Mouse (Mus musculus): ENCODE measurements at regions not wholly inside any gene's neighbourhood (a gene's known extent, or its start where the extent isn't known, plus 50 kb on each side); places are given as distances from the start of the nearest gene placed in this dataset.

GRCm38 (mm10) chr13:60237091-60237490 lies 59.9 kb upstream of the Gas1 start:
- CTCF ChIA-PET: no interaction called here

GRCm38 (mm10) chr13:60242447-60243109 lies 65.4 kb upstream of the Gas1 start:
- CTCF ChIA-PET: no interaction called here

- CTCF ChIA-PET: no interaction called here
These were observed 65.9 kb upstream of the Gas1 start for GRCm38 (mm10) chr13:60243110-60243481.

- CTCF ChIA-PET: no interaction called here
These were observed 78.0 kb upstream of the Gas1 start for GRCm38 (mm10) chr13:60255162-60255561.

DNA sequence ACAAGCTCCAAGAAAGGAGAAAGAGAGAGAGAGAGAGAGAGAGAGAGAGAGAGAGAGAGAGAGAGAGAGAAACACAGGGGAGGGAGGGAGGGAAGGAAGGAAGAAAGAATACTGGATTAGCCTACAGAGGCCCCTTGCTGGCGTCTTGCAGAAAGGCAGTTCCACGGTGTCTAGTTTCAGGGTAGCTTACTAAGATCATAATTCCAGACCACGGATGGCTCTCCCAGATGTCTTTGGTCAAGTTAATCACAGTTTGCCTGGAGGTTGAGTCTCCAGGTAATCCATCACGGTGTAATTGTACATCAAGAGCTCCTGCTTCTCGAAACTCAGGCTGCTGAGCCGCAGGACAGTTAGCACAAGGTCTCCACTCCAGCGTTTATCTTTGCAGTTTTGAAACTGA lies 78.5 kb upstream of the Gas1 start:
- CTCF ChIA-PET: no interaction called here

DNA sequence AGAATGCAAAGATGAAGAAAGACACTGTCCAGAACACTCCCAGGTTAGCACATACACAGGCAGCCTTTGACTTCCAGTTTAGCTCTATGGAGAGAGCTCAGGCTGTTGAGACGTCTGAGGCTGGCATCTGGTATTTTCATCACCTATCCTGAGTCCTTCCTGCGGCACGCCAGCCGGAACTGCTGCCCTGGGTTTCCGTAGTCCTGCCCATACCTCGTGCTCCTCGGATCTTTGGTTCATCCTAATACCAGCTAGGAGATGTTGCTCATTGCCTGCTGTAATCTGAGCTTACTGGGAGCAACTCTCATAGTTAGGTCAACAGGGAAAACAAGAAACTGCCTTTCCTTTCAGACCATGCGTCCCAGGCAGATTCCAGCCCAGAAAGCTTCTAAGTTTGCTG lies 79.8 kb upstream of the Gas1 start:
- CTCF ChIA-PET: no interaction called here

DNA sequence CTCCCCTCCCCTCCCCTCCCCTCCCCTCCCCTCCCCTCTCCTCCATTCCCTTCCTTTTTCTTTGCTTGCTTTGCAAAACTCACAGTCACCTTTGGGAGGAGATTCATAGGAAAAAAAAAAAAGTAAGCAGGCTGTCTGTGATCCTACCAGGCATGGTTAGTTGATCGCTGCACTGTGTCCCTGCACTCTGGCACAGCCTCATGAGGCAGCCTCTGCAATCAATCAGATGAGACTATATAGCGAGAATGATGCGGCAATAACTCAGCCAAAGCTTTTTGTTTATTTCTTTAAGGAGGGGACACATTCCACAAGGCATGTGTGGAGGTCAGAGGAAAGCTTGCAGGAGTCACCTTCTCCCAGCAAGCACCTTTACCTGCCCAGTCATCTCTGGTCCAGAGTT lies 80.7 kb upstream of the Gas1 start:
- CTCF ChIA-PET: no interaction called here

DNA sequence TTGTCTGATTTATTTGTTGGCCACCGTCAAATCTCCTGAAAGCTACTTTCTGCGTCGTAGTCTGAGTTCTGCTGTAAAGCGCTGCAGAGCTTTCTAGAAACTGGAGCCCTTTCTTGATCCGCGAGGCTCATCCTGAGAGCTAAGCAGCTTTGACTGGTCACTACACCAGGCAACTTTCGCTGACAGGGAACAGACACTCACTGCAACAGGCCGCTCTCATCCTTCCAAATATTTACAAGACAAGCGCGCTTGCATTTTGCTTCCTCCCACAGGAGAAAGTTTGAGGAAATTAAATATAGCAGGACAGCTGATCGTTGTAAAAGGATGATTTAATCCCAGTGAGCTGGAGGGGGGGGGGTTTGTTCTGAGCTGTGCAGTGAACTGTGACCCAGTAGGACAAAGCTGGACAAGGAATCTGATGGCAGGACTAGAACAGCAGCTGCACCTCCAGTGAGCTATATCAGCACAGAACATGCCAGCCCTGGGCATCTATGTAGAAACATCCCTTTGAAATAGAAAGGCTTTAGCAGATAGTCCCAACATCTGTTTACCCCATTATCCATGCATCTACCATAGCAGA lies 85.4 kb upstream of the Gas1 start:
- CTCF ChIA-PET: no interaction called here

DNA sequence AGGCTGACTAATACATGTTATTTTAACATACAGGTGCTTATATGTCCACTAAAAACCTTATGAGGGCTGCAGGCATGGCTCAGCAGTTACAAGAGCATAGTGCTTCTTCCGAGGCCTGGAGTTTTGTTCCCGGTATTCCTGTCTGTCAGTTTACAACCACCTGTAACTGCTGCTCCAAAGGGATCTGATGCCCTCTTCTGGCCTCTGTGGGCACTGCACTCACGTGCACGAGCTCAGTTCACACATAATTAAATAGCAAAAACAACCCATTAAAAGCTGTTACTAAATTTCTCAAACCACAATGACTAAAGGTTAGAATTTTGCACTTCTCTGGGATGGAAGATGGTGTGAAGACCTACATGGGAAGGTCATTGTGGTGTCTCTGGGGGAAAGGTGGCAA lies 87.3 kb upstream of the Gas1 start:
- CTCF ChIA-PET: no interaction called here

GRCm38 (mm10) chr13:60267557-60267956 lies 90.4 kb upstream of the Gas1 start:
- CTCF ChIA-PET: no interaction called here

GRCm38 (mm10) chr13:60268256-60268655 lies 91.1 kb upstream of the Gas1 start:
- CTCF ChIA-PET: no interaction called here

DNA sequence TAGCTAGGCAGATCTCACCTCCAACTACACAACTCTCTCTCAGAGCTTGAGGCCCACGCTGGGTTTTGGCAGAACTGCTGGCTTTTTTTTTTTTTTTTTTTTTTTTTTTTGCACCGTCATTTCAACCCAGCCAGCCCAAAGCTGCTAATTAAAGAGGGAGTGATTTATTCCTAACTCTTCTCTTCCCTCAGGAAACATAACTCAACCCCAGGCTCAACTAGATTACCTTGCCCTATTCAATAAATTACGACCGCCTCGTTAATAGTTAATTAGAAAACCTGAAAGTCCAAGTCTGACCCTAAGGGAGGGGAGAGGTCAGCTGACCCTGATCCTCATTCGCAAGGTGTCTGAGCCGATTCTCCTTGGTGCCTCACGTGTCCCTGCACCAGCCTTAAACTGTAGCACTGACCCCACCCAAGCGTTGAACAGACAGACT lies 92.3 kb upstream of the Gas1 start:
- CTCF ChIA-PET: no interaction called here

DNA sequence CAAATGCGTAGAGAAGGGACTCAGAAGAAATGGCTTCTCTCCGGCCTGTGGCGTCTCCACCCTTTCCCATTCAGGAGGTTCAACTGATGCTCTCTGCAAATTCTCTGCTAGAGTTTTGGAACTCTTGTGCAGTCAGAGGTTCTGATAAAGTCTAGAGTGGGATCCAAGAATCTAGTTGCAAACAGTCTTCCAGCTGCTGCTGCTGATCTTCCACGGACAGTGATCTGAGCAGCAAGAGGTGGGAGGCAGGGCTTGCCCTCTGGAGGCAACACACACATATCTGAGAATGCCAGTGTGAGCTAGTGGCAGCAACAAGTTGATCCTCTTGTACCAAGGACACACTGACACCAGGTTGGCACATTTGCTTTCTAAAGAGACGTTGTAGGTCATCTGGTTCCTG lies 93.4 kb upstream of the Gas1 start:
- CTCF ChIA-PET: no interaction called here

DNA sequence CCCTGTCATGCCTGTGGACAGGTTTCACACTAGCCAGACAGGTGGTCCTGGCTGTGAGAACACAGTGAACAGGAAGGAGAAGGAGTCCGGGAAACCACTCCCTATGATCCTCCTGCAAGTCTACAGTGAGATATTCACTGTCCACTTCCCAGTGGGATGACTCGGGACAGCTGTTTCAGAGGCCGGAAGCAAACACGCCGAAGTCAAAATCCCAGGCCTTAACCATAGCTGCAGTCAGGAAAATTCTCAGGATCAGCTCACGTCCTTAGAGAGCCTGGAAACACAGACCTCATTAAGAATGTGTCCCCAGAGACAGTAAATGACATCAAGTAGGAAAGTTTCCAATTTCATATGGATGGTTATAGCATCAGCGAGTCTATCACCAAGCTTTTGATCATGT lies 96.2 kb upstream of the Gas1 start:
- CTCF ChIA-PET: no interaction called here

DNA sequence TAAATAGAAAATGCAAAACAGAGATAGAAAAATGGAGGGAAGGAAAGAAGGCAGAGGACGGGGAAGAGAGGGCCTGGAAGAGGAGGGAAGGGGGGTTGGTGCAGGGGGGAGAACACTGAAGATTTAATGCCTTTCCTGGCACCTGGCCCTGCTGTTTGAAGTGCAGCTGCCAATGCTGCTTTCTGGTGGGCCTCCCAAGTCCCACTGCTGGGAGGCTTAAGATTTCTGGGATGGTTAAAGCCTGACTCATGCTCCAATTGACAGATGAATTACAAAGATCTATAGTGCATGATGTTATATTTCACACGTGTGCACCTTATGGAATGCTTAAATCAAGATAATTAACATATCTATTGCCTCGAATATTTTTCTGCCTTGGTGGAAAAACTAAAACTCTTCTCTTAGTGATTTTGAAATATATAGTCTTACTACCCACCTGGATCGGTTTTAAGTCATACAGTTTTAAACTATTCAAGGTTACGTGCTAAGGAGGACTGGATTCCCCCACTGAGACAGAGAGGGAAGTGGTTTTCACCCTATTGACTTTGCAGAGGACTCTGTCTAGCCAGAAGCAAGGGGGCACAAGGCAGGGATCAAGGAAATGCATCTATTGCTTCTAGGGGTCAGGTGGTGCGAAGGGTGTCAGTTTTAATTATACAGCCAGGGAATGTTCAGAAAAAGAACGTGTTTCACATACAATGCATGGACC lies 105.5 kb upstream of the Gas1 start:
- CTCF ChIA-PET: no interaction called here

GRCm38 (mm10) chr13:60286525-60287224 lies 109.5 kb upstream of the Gas1 start:
- CTCF ChIA-PET: no interaction called here

- CTCF ChIA-PET: no interaction called here
These were observed 112.5 kb upstream of the Gas1 start for GRCm38 (mm10) chr13:60289650-60290049.

GRCm38 (mm10) chr13:60290820-60291219 lies 113.7 kb upstream of the Gas1 start:
- CTCF ChIA-PET: no interaction called here

DNA sequence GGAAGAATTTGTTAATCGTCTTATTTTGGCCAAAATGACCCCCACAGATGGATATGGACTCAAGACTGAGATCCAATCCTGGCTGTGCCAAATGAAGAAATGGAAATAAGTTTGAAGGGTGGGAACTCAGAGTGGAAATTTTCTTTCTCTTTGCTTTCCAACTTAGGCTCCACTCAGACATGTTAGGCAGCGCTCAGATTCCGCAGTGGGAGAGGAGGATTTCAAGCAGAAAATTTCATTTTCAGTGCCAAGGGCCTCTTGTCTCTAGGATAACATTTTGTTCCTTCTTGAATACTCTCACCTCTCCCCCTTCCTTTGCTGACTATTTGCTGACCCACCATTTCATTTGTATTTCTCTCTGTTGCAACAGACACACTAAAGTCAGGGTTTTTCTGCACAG lies 114.2 kb upstream of the Gas1 start:
- CTCF ChIA-PET: no interaction called here

DNA sequence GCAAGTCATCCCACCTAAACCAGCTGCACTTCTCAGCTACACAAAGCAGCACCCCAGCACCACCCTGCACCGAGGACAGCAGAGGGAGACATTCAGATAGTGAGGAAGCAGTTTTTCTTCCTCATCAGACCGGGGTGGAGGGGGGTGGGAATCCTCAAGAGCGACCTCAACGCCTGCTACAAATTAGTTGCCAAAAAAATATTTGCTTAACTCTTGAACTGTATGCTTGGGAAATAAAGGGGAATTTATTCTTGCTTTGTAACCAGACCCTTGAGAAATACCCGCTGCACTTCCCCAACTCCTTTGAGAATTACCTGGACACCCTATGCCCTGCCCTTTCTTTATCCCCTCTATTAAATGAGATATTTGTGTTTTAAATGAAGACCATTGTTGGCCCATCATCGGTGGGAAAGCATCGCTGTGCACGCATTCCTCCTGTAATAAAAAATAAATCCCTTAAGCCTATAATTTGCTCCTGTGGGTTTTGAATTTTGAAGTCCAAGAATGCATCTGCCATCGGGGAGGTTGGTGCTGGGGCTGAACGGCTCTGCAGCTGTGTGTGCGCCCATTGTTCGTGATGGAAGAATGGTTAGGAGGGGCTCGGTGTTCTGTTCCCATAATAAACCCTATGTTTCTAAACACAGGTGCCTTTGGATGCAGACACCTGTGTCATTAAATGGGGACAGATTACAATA lies 119.2 kb upstream of the Gas1 start:
- CTCF ChIA-PET: no interaction called here

DNA sequence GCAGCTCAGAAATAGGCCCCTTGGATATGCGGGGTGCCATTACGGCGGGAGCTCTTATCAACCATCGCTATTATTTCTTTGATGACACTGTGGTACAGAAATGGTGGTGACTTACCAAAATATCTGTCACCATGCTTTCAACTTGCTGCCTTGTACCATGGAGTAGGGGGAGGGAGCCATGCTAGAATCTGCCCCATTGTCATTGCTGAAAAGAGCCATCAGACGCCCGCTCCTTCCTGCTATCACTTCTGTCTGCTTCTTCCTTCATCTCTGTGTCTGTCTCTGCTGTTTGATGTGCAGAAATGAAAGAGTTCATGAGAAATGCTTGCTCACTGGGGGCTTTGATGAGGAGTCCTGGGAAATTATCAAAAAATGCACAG lies 119.7 kb upstream of the Gas1 start:
- CTCF ChIA-PET: no interaction called here

DNA sequence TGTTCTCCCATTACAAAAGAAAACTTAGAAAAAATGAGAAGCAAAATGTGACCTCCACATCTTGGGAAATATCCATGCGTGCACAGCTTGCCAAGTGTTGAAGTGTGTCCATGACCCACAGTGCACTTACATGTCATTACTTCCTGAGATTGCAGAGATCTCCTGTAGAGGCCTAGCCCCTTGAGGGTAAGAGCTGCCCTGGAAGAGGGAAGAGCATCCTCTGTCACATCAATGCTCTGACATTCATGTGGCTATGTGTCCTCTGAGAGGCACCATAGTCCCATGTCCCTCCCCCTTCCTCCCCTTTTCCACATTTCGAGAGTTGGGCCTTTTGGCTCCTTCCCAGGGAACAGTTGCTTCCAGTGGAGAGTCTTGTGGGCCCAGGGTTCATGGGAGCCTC lies 121.4 kb upstream of the Gas1 start:
- CTCF ChIA-PET: no interaction called here

GRCm38 (mm10) chr13:60299076-60299475 lies 121.9 kb upstream of the Gas1 start:
- CTCF ChIA-PET: no interaction called here
